Mouse (Mus musculus): ENCODE measurements around the gene Gm7138. TPM values are rescaled to one million over a fixed set of nuclear protein-coding genes. Genes with fewer than 3 reads are reported as not detected.

Gm7138 gene
- polyA plus RNA-seq, 1 experiment from 2014 or later: not detected

GRCm38 (mm10) chr10:77729241-77729640 lies 47.5 kb downstream of the Gm7138 start:
- no peak for DNase-seq (ENCODE audit: low spot score)
- no peaks in the 10 kb centered on the region for H3K27me3 ChIP-seq (ENCODE audit: control insufficient read depth, insufficient read depth, low read length)
- no peaks in the 10 kb centered on the region for H3K4me1 ChIP-seq (replicated peaks; ENCODE audit: control insufficient read depth, insufficient read depth, low read length)
- no peaks in the 10 kb centered on the region for H3K9me3 ChIP-seq (ENCODE audit: control insufficient read depth, low read length)
- no peaks in the 10 kb centered on the region for H3K36me3 ChIP-seq (ENCODE audit: control insufficient read depth, insufficient read depth, low read length)
- H3K4me3 ChIP-seq (ENCODE audit: low read depth, low read length): no peak overlapping the region
- H3K4me2 ChIP-seq (ENCODE audit: low read depth, low read length, severe bottlenecking): no peak overlapping the region
- no peak for ATAC-seq (replicated peaks; ENCODE audit: low FRiP score)
- H3K9ac ChIP-seq (ENCODE audit: low read length): no peak overlapping the region
- 63% methylated on average over 4 of the region's 4 CpGs for WGBS
- no peak overlapping the region for H3K27ac ChIP-seq (ENCODE audit: low read depth, low read length)

GRCm38 (mm10) chr10:77728280-77728679 lies 48.5 kb downstream of the Gm7138 start:
- no peaks in the 10 kb centered on the region for H3K4me1 ChIP-seq (replicated peaks; ENCODE audit: control insufficient read depth, insufficient read depth, low read length)
- ATAC-seq (replicated peaks; ENCODE audit: low FRiP score) (no peak), DNase-seq (ENCODE audit: low spot score) (no peak)
- no peak overlapping the region for H3K4me2 ChIP-seq (ENCODE audit: low read depth, low read length, severe bottlenecking)
- H3K27me3 ChIP-seq (ENCODE audit: control insufficient read depth, insufficient read depth, low read length): no peaks in the 10 kb centered on the region
- no peak overlapping the region for H3K9ac ChIP-seq (ENCODE audit: low read length)
- H3K36me3 ChIP-seq (ENCODE audit: control insufficient read depth, insufficient read depth, low read length): no peaks in the 10 kb centered on the region
- no peak overlapping the region for H3K27ac ChIP-seq (ENCODE audit: low read depth, low read length)
- no peak overlapping the region for H3K4me3 ChIP-seq (ENCODE audit: low read depth, low read length)
- 67% methylated on average over 4 of the region's 4 CpGs for WGBS
- H3K9me3 ChIP-seq (ENCODE audit: control insufficient read depth, low read length): no peaks in the 10 kb centered on the region

Other genes starting within 250 kb of the Gm7138 start
- gene Itgb2, start 246.7 kb downstream of the Gm7138 start, polyA plus RNA-seq (2014; fragmentation: Nextera tagmentation; extraction: Ambion mirVana): 1.2 and 1.3 TPM in 2 replicates
- 69.0 and 73.8 TPM in 2 replicates for gene Pttg1ip, start 195.2 kb downstream of the Gm7138 start, polyA plus RNA-seq (2014; fragmentation: Nextera tagmentation; extraction: Ambion mirVana)
- 336 and 367 TPM in 2 replicates for gene Sumo3, start 170.8 kb downstream of the Gm7138 start, polyA plus RNA-seq (2014; fragmentation: Nextera tagmentation; extraction: Ambion mirVana)
- gene Gm49325, start 170.7 kb downstream of the Gm7138 start, polyA plus RNA-seq (2014; fragmentation: Nextera tagmentation; extraction: Ambion mirVana): not detected in 2 replicates
- gene Ube2g2, start 154.7 kb downstream of the Gm7138 start, polyA plus RNA-seq (2014; fragmentation: Nextera tagmentation; extraction: Ambion mirVana): 76.7 and 78.1 TPM in 2 replicates
- 1.4 and 1.5 TPM in 2 replicates for gene Tspear, start 90.4 kb downstream of the Gm7138 start, polyA plus RNA-seq (2014; fragmentation: Nextera tagmentation; extraction: Ambion mirVana)
- gene Gm19402, start 86.2 kb downstream of the Gm7138 start, polyA plus RNA-seq (2014; fragmentation: Nextera tagmentation; extraction: Ambion mirVana): not detected in 2 replicates
- not detected in 2 replicates for gene Gm9508, start 79.7 kb downstream of the Gm7138 start, polyA plus RNA-seq (2014; fragmentation: Nextera tagmentation; extraction: Ambion mirVana)
- gene Gm10272, start 70.3 kb downstream of the Gm7138 start, polyA plus RNA-seq (2014; fragmentation: Nextera tagmentation; extraction: Ambion mirVana): not detected in 2 replicates
- gene Gm10024, start 65.5 kb downstream of the Gm7138 start, polyA plus RNA-seq (2014; fragmentation: Nextera tagmentation; extraction: Ambion mirVana): not detected in 2 replicates
- gene Gm10142, start 61.1 kb downstream of the Gm7138 start, polyA plus RNA-seq (2014; fragmentation: Nextera tagmentation; extraction: Ambion mirVana): not detected in 2 replicates
- gene Krtap12-1, start 56.3 kb downstream of the Gm7138 start, polyA plus RNA-seq (2014; fragmentation: Nextera tagmentation; extraction: Ambion mirVana): not detected in 2 replicates
- not detected in 2 replicates for gene Gm10100, start 50.5 kb downstream of the Gm7138 start, polyA plus RNA-seq (2014; fragmentation: Nextera tagmentation; extraction: Ambion mirVana)
- gene Gm18596, start 34.3 kb downstream of the Gm7138 start, polyA plus RNA-seq (2014; fragmentation: Nextera tagmentation; extraction: Ambion mirVana): not detected in 2 replicates
- gene Gm9736, start 25.6 kb downstream of the Gm7138 start, polyA plus RNA-seq (2014; fragmentation: Nextera tagmentation; extraction: Ambion mirVana): not detected in 2 replicates
- gene Gm3233, start 17.3 kb downstream of the Gm7138 start, polyA plus RNA-seq (2014; fragmentation: Nextera tagmentation; extraction: Ambion mirVana): not detected in 2 replicates
- gene Gm3238, start 5.6 kb downstream of the Gm7138 start, polyA plus RNA-seq (2014; fragmentation: Nextera tagmentation; extraction: Ambion mirVana): not detected in 2 replicates
- gene Gm3250, start 5.6 kb upstream of the Gm7138 start, polyA plus RNA-seq (2014; fragmentation: Nextera tagmentation; extraction: Ambion mirVana): not detected in 2 replicates
- not detected in 2 replicates for gene Gm7137, start 11.3 kb upstream of the Gm7138 start, polyA plus RNA-seq (2014; fragmentation: Nextera tagmentation; extraction: Ambion mirVana)
- not detected in 2 replicates for gene Gm9639, start 18.1 kb upstream of the Gm7138 start, polyA plus RNA-seq (2014; fragmentation: Nextera tagmentation; extraction: Ambion mirVana)
- not detected in 2 replicates for gene Gm19668, start 22.2 kb upstream of the Gm7138 start, polyA plus RNA-seq (2014; fragmentation: Nextera tagmentation; extraction: Ambion mirVana)
- gene Gm9507, start 34.9 kb upstream of the Gm7138 start, polyA plus RNA-seq (2014; fragmentation: Nextera tagmentation; extraction: Ambion mirVana): not detected in 2 replicates
- not detected in 2 replicates for gene Gm2696, start 37.7 kb upstream of the Gm7138 start, polyA plus RNA-seq (2014; fragmentation: Nextera tagmentation; extraction: Ambion mirVana)
- gene Krtap10-4, start 50.2 kb upstream of the Gm7138 start, polyA plus RNA-seq (2014; fragmentation: Nextera tagmentation; extraction: Ambion mirVana): not detected in 2 replicates
- gene Krtap10-10, start 59.0 kb upstream of the Gm7138 start, polyA plus RNA-seq (2014; fragmentation: Nextera tagmentation; extraction: Ambion mirVana): not detected in 2 replicates
- not detected in 2 replicates for gene Gm36176, start 69.9 kb upstream of the Gm7138 start, polyA plus RNA-seq (2014; fragmentation: Nextera tagmentation; extraction: Ambion mirVana)
- not detected in 2 replicates for gene Gm10318, start 75.9 kb upstream of the Gm7138 start, polyA plus RNA-seq (2014; fragmentation: Nextera tagmentation; extraction: Ambion mirVana)
- gene Gm3285, start 85.0 kb upstream of the Gm7138 start, polyA plus RNA-seq (2014; fragmentation: Nextera tagmentation; extraction: Ambion mirVana): not detected in 2 replicates
- gene Lrrc3, start 125.6 kb upstream of the Gm7138 start, polyA plus RNA-seq (2014; fragmentation: Nextera tagmentation; extraction: Ambion mirVana): 3.5 and 3.9 TPM in 2 replicates
- gene Trpm2, start 193.6 kb upstream of the Gm7138 start, polyA plus RNA-seq (2014; fragmentation: Nextera tagmentation; extraction: Ambion mirVana): 0.86 and 0.87 TPM in 2 replicates
- gene 1810043G02Rik, start 201.6 kb upstream of the Gm7138 start, polyA plus RNA-seq (2014; fragmentation: Nextera tagmentation; extraction: Ambion mirVana): 34.9 and 38.6 TPM in 2 replicates
- gene Pfkl, start 233.1 kb upstream of the Gm7138 start, polyA plus RNA-seq (2014; fragmentation: Nextera tagmentation; extraction: Ambion mirVana): 171 and 174 TPM in 2 replicates